Mouse (Mus musculus) heart, postnatal 0 days (tissue): ENCODE data around the gene Ptrhd1. TPM values are rescaled to one million over a fixed set of nuclear protein-coding genes. Genes with fewer than 3 reads are reported as not detected.

Source experiments
- ATAC-seq: fragments of 200-750 bp; cut with Nextera tagmentation; 2 replicates; pipeline ENCODE4 v1.8.0; 2017; ENCODE audit warnings: low read depth, moderate number of reproducible peaks, moderate library complexity; ENCODE audit not compliant: insufficient read depth
- DNase-seq: peaks from one replicate; pipeline ENCODE4 v3.0.0-alpha.2; 2016; ENCODE audit warnings: low spot score
- H3K27ac ChIP-seq: fragments of 300-500 bp; sonication (generic); 2 replicates; pipeline ENCODE4 v1.5.1; 2014; ENCODE audit warnings: low read depth, mild to moderate bottlenecking
- H3K27me3 ChIP-seq: fragments of 300-500 bp; sonication (generic); 2 replicates; pipeline ENCODE4 v1.6.1; 2014; ENCODE audit warnings: low read length, mixed read lengths; ENCODE audit not compliant: control insufficient read depth, insufficient read depth
- H3K36me3 ChIP-seq: fragments of 300-500 bp; sonication (generic); replicated peaks from 2 replicates; pipeline ENCODE4 v1.6.1; 2014; ENCODE audit warnings: low read length, mixed read lengths; ENCODE audit not compliant: control insufficient read depth, insufficient read depth
- H3K4me1 ChIP-seq: fragments of 300-500 bp; sonication (generic); 2 replicates; pipeline ENCODE4 v1.6.1; 2014; ENCODE audit warnings: antibody characterized with exemption; ENCODE audit not compliant: control insufficient read depth, insufficient read depth
- H3K4me2 ChIP-seq: fragments of 300-500 bp; sonication (generic); 2 replicates; pipeline ENCODE4 v1.6.1; 2014; ENCODE audit warnings: low read depth, mild to moderate bottlenecking, low read length, moderate library complexity
- H3K4me3 ChIP-seq: fragments of 300-500 bp; sonication (generic); 2 replicates; pipeline ENCODE4 v1.5.1; 2014; ENCODE audit warnings: low read depth, low read length
- H3K9ac ChIP-seq: fragments of 300-500 bp; sonication (generic); replicated peaks from 2 replicates; pipeline ENCODE4 v1.6.1; 2014; ENCODE audit warnings: low read depth, low read length, mixed read lengths
- H3K9me3 ChIP-seq: fragments of 300-500 bp; sonication (generic); replicated peaks from 2 replicates; pipeline ENCODE4 v1.6.1; 2016; ENCODE audit warnings: low read length; ENCODE audit not compliant: control insufficient read depth
- CTCF ChIP-seq: IDR thresholded peaks from 2 replicates; pipeline ENCODE4 v1.5.1; 2016; ENCODE audit warnings: antibody characterized with exemption, control low read depth, low read depth
- EP300 ChIP-seq: IDR thresholded peaks from 2 replicates; pipeline ENCODE4 v1.6.1; 2016; ENCODE audit warnings: antibody characterized with exemption, low read depth
- WGBS: fragments of 180-500 bp; shearing (Covaris S2); extraction: QIAGEN DNeasy Blood & Tissue Kit; methylation state at CpG from one replicate; pipeline ENCODE4 v1.1.7; 2014; 5-methylcytosine and 5-hydroxymethylcytosine counted together
- polyA plus RNA-seq: library from polyadenylated mRNA; unstranded; fragments of >200 nt; fragmentation: Nextera tagmentation; extraction: Ambion mirVana; gene quantifications from 2 replicates; pipeline ENCODE4 v1.2.1, GENCODE M21; 2015
- total RNA-seq: library from RNA; depleted of rRNA; stranded (reverse); fragments of >200 nt; gene quantifications from 2 replicates; pipeline ENCODE4 v1.2.3, GENCODE M21; 2014; ENCODE audit warnings: low replicate concordance

Gene Ptrhd1
- total and polyA plus RNA-seq, 2 experiments from 2014 or later = 7.2 to 9.6 TPM

- Histone ChIP-seq H3K36me3 (no peaks in the 10 kb centered on the region; the same call in 1 of the 2 replicates), H3K9me3 (no peaks in the 10 kb centered on the region), H3K4me1 (no peaks in the 10 kb centered on the region), H3K4me3 (no peak overlapping the region), H3K27ac (no peak overlapping the region), H3K27me3 (no peaks in the 10 kb centered on the region), H3K9ac (no peak overlapping the region), H3K4me2 (no peak overlapping the region)
- no peak for TF ChIP-seq EP300
- no peak for TF ChIP-seq CTCF
- ATAC-seq = peak; percentile 24; the same call in 1 of the 2 replicates
- peak; percentile 7 for DNase-seq
- 53% methylated on average over 10 of the region's 10 CpGs for WGBS
Measured at GRCm38 (mm10) chr12:4193025-4193740, 40.6 kb upstream of the Ptrhd1 start.

GRCm38 (mm10) chr12:4194643-4195042 lies 39.2 kb upstream of the Ptrhd1 start:
- WGBS = 91% methylated on average over 14 of the region's 14 CpGs

GRCm38 (mm10) chr12:4198702-4199101 lies 35.1 kb upstream of the Ptrhd1 start:
- H3K9me3 ChIP-seq = no peaks in the 10 kb centered on the region
- H3K4me2 ChIP-seq = no peak overlapping the region
- H3K27ac ChIP-seq = no peak overlapping the region
- WGBS = 75% methylated on average over 4 of the region's 4 CpGs
- no peak for TF ChIP-seq CTCF
- TF ChIP-seq EP300 = no peak
- DNase-seq (no peak), ATAC-seq (no peak)
- no peaks in the 10 kb centered on the region for H3K27me3 ChIP-seq
- no peaks in the 10 kb centered on the region for H3K4me1 ChIP-seq
- H3K36me3 ChIP-seq = no peaks in the 10 kb centered on the region; the same call in 1 of the 2 replicates
- H3K9ac ChIP-seq = no peak overlapping the region
- no peak overlapping the region for H3K4me3 ChIP-seq

More at GRCm38 (mm10) chr12:4194643-4195042, 39.2 kb upstream of the Ptrhd1 start:
- ATAC-seq (no peak), DNase-seq (no peak)
- Histone ChIP-seq H3K9me3 (no peaks in the 10 kb centered on the region), H3K4me1 (no peaks in the 10 kb centered on the region), H3K4me2 (no peak overlapping the region), H3K4me3 (no peak overlapping the region), H3K36me3 (no peaks in the 10 kb centered on the region; the same call in 1 of the 2 replicates), H3K27ac (no peak overlapping the region), H3K9ac (no peak overlapping the region), H3K27me3 (no peaks in the 10 kb centered on the region)
- no peak for TF ChIP-seq CTCF
- no peak for TF ChIP-seq EP300

- no peaks in the 10 kb centered on the region; the same call in 1 of the 2 replicates for H3K36me3 ChIP-seq
- H3K4me1 ChIP-seq = no peaks in the 10 kb centered on the region
- H3K4me3 ChIP-seq = no peak overlapping the region
- no peaks in the 10 kb centered on the region for H3K27me3 ChIP-seq
- no peak for DNase-seq
- H3K4me2 ChIP-seq = no peak overlapping the region
- no peak overlapping the region for H3K27ac ChIP-seq
- 93% methylated on average over 11 of the region's 11 CpGs for WGBS
- ATAC-seq = no peak
- no peak overlapping the region for H3K9ac ChIP-seq
- no peaks in the 10 kb centered on the region for H3K9me3 ChIP-seq
- TF ChIP-seq CTCF (no peak), EP300 (no peak)
Measured at GRCm38 (mm10) chr12:4199271-4199670, 34.6 kb upstream of the Ptrhd1 start.

- Histone ChIP-seq H3K27me3 (no peaks in the 10 kb centered on the region), H3K9me3 (no peaks in the 10 kb centered on the region), H3K9ac (no peak overlapping the region), H3K4me3 (no peak overlapping the region), H3K4me2 (no peak overlapping the region), H3K36me3 (peaks cover 7% of the 10 kb centered on the region), H3K27ac (no peak overlapping the region), H3K4me1 (no peaks in the 10 kb centered on the region)
- DNase-seq (no peak), ATAC-seq (no peak)
- TF ChIP-seq CTCF (no peak), EP300 (no peak)
- 83% methylated on average over 13 of the region's 13 CpGs for WGBS
Measured at GRCm38 (mm10) chr12:4201454-4202200, 32.2 kb upstream of the Ptrhd1 start.
